Mouse (Mus musculus): ENCODE measurements around the gene Tex13c1.

Gene Tex13c1

GRCm38 (mm10) chrX:43590860-43591259, at the start of gene Tex13c1:
Gene Tex13c1 (plus strand): TSS chrX:43591160.
- DNase-seq (ENCODE audit: low read depth, low spot score) = no peak

Measured in WW6 (cell line).